Mouse (Mus musculus) monocyte, adult 2 months (primary cell): ENCODE data around the gene Atp5e.
A peak's percentile ranks its signal among the peaks of the same experiment; 100 is the strongest.

Experiments
- DNase-seq, 2 experiments: peaks; one replicate each; pipeline ENCODE4 v3.0.0; 2022; ENCODE audit warnings: low spot score in 2 of 2, low read depth in 1 of 2

Atp5e gene

GRCm38 (mm10) chr2:174448405-174448804, 15.5 kb downstream of the Atp5e start:
- DNase-seq, result no peak

DNA sequence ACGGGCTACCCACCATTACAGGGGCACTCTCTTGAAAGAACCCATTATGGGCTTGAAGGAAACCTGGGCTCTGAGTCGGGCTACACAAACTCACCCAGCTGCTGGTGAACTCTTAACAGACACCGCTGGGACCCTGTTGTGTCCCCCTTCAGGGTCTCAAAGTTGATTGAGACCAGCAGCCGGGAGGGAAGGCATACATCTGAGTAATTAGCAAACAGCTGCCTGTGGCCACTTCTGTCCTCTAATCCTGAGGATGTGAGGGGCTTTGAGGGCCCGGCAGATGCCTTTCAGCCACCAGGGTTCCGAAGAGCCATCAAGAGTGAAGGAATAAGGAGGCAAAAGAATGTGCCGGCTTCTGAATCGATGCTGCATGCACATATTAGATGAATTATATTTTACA, 17.0 kb downstream of the Atp5e start:
- DNase-seq, result no peak

- no peak for DNase-seq
These were observed 17.4 kb downstream of the Atp5e start for GRCm38 (mm10) chr2:174446492-174446891.

DNA sequence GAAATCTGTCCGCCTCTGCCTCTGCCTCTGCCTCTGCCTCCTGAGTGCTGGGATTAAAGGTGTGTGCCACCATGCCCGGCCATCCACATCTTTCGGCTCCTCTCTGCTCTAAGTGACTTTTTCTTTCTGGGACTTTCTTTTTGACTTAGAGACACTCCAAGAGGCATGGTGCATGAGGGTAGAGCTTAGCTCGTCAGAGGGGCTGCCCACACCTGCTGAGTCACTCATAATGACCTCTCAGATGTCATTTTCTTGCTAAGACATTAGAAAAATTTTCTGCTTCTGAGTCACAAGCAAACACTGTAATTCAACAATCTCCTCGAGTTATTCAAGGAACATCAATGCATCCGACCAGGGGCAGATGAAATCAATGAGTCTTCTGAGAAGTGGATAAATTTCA, 18.9 kb downstream of the Atp5e start:
- no peak for DNase-seq

GRCm38 (mm10) chr2:174444359-174444758, 19.5 kb downstream of the Atp5e start:
- no peak for DNase-seq

- no peak for DNase-seq
These were observed 20.9 kb downstream of the Atp5e start for GRCm38 (mm10) chr2:174443046-174443445.

- DNase-seq, result no peak
These were observed 21.4 kb downstream of the Atp5e start for GRCm38 (mm10) chr2:174442460-174442859.

DNA sequence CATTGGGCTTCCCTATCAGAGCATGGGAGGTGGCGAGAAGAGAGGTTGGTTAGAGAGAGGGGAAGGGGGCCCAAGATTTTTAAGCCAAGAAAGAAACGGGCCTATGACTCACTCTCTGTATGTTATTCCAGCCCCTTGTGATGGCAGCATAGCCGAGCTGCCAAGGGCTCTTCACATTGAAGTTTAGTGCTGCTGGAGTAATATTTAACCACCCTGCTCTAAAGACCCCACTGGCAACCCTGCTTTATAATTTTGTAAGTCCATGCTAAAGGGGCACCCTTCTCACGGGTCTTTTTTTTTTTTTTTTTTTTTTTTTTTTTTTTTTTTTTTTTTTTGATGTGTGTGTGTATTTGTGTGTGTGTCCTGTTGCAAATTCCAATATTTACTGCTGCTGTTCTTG, 22.0 kb downstream of the Atp5e start:
- no peak for DNase-seq

GRCm38 (mm10) chr2:174439961-174440360, 23.9 kb downstream of the Atp5e start:
- DNase-seq, result no peak

DNA sequence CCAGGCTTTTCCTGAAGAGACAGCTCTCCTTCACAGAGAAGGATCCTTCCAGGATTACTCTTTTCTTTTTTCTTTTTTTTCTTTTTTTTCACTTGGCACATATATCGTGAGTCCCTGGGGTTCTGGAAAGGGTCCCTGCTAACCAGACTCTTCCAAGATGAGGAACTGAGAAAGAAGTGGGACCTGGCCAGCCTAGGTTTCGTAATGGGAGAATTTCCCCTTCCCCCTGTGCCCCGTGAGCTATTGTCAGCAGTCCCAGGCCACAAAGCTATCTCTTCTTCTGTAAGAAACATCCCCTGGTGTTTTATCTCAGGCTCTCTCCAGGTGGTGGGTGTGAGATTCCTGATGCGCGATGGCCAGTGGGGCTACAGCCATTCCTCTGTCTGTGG, 24.5 kb downstream of the Atp5e start:
- DNase-seq, result peak; percentile 70 to 77

DNA sequence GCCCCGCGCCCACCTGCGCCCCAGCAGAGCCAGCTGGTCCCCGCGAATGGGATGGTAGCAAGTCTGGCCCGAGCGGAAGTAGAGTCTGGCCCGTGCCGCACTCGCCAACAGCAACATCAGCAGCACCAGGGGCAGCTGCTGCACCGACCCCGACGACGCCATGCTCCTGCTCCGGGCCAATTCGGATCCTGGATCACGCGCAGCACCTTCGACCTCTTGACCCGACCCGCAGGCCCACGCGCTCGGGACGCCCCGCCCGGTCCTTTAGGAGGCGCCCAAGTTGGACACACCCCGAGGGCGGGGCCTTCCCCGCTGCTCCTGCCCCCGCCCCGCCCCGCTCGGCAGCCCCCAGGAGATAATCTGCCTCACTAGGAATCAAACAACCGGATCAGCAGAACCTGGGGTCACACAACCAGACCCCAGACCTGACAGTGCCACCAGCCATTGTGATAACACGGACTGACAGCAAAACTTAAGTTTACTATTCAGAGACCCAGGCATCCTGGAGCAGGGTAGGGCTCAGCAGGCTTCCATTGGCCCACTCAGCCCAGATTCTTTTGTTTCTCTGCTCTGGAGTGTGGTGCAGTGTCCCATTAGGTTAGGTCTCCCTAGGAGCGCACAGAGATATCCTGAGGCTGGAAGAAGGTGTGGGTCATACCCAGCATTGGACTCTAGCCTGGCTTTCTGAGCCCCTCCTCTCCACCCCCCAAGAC, 25.0 kb downstream of the Atp5e start, which contains the start of gene Ctsz:
Ctsz (minus strand) TSS at position 303 of the 713 bp plus-strand sequence.
- peak; percentile 80 to 87 for DNase-seq

DNA sequence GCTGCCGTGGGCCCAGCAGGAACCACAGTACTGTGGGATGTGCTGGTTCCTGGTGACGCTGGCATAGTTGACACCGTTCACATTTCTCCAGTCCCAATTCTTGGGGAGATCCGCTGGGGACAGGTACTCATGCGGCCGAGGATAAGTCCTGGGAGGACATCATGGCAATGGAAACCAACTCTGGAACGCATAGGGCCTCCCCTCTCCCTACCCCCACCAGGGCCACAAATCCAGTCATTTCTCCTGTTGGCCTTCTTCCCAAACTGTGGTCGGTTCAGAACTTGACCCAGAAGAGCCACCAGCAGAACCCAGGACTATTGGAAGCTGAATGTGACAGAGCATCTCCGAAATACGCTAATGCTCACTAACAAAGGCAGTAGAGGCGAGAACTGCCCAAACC, 25.7 kb downstream of the Atp5e start:
- no peak for DNase-seq

GRCm38 (mm10) chr2:174437697-174437982, 26.3 kb downstream of the Atp5e start:
- DNase-seq, result peak; percentile 86 to 88

DNA sequence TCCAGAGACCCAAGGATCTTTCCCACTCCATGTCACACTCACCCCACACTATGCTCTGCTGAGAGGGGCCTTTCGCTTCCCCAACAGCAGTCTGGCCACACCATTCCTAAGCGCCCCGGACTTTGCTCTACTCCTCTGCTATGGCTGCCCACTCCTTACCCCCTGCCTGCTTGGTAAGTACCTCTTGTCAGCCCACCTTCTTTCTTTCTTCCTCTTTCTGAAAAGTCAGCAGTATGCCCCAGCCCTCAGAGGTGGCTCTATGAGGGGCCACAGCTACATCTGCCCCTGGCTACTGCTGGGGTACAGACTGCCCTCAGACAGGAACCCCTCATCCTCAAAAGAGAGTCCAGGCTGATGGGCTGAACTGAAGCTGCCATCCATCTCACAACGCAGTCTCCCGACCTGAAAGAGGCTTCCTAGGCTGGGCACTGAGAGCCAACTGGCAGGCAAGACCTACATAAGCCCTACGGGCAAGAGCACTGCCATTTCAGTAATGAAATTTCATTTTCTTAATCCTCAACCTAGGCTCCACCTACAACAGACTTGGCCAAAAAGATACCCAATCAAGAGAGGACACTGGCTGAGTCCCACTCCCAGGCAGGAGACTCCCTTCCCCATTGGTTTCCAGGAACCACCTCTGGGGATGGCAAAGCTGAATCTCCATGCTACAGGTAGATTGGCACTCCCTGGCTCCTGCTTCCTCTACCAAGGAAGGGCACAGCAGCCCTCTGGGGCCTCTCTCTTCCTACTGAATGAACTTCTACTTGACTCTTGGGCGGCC, 26.8 kb downstream of the Atp5e start:
- no peak for DNase-seq

DNA sequence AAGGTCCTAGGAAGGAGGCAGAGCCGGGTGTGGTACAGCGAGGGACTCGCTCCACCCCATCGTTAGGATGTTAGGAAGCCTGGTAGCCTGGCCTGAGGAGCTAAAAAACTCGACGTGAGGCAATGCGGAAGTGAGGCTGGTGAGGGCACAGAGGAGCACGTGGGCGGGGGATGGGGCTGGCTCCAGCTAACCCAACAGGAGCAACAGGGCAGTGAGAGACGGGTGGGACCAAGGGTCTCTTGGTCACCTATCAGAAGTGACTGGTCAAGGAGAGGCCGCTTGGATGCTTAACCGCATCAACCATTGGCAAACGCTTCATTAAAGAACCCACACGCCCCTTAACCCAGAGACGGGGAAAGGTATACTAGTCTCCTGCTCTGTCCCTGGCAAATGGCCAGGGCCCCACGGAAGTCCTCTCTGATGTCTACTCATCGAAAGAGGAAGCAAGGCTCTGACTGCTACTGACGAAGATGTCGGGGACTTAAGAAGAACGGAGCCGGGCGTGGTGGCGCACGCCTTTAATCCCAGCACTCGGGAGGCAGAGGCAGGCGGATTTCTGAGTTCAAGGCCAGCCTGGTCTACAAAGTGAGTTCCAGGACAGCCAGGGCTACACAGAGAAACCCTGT, 27.7 kb downstream of the Atp5e start:
- peak; percentile 73 to 81 for DNase-seq

DNA sequence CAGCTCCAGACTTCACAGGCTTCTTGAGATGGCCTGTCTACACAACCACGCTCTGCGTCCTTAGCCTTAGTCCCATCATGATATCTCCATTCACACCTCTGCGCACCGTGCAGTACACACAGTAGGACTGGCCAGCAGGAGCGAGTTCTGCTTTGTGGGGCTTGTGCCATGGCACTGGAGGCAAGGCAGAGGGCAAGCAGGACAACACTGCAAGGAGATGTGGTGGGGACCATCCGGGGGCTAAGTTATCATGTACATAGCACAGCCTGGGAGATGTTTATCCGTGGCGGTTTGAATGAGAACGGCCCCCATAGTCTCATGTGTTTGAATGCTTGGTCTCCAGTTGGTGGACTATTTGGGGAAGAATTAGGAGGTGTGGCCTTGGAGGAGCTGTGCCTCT, 29.0 kb downstream of the Atp5e start:
- DNase-seq, result no peak

DNA sequence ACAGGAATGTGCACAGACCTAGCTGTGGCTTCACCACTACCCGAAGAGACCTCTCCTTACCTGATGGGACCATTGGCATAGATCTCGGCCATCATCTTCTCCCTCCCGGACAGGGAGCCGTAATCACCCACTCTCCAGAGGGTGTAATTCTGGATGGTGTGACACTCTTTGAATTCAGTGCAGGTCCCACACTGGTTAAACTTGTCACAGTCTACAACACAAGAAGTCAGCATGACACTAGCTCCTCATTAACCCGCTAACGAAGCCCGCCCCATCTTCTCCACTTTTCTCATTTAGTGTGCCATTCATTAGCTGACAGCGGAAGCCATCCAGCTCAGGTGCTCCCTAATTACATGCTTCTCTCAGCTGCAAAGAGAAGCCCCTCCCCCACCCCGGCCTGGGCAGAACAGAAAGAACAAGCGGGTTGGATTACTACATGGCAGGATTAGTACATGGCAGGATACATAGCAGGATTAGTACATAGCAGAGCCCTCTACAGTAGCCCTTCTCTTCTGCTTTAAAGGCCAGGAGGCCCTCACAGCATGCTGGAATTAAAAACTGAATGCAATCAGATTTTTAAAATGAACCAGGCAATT, 34.8 kb downstream of the Atp5e start:
- DNase-seq, result no peak

DNA sequence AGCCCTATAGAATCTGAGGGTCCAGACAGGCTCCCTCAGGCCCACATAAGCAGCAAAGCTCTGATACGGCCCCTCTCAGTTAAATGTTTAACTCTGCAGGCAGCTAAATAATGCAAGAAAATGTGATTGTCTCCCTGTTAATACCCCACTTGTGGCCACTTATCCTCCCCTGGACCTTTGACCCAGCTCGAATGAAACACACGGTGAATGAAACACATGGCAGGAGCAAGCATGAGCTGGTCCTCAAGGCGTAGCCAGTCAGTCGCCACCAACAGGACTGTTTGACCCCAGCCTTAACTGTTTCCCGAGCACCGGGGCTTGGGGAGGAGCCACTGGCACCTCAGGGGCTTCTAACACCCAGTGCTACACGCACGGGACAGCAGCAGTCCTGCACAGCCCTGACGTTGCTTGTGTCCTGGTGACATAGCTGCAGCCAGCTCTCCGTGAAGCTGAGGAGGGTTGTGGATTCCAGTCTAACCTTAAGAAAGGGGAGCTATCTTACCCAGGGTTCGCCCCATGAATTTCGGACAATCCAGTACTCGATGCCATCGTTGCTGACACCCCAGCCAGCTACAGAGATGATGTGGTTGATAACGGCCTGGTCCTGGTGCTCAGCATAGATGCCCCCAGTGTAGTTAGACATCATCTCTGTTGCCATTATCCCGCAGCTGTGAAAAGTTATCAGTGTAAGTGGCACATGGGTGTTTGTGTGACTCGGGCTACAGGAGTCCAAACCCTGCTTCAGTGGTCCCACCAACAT, 35.6 kb downstream of the Atp5e start:
- no peak for DNase-seq

- DNase-seq, result no peak
These were observed 37.0 kb downstream of the Atp5e start for GRCm38 (mm10) chr2:174426856-174427255.

GRCm38 (mm10) chr2:174424301-174425085, 39.4 kb downstream of the Atp5e start:
- no peak for DNase-seq
